Mouse (Mus musculus) C2C12 (cell line): ENCODE results near the gene Acap1. TPM values are rescaled to one million over a fixed set of nuclear protein-coding genes. Genes with fewer than 3 reads are reported as not detected.

Experiments used
- H3K27me3 ChIP-seq: one replicate; pipeline ENCODE4 v1.6.1; 2011; ENCODE audit not compliant: control insufficient read depth, insufficient read depth, insufficient read length
- H3K36me3 ChIP-seq: one replicate; pipeline ENCODE4 v1.6.1; 2011; ENCODE audit not compliant: control insufficient read depth, insufficient read depth
- H3K4me3 ChIP-seq: one replicate; pipeline ENCODE4 v1.5.1; 2011; ENCODE audit warnings: mild to moderate bottlenecking, control low read depth; ENCODE audit not compliant: poor library complexity, insufficient read depth, severe bottlenecking
- H3K79me2 ChIP-seq: one replicate; pipeline ENCODE4 v1.6.1; 2011; ENCODE audit not compliant: control insufficient read depth, insufficient read depth
- H3K79me3 ChIP-seq: one replicate; pipeline ENCODE4 v1.6.1; 2011; ENCODE audit warnings: low read depth, control low read depth
- H3ac ChIP-seq: one replicate; pipeline ENCODE3; 2011; ENCODE audit warnings: low read depth; ENCODE audit not compliant: control insufficient read depth, insufficient read length
- CEBPB ChIP-seq: IDR thresholded peaks from one replicate; pipeline ENCODE4 v1.6.1; 2011; ENCODE audit warnings: low read depth, mild to moderate bottlenecking, control low read depth, moderate library complexity
- CTCF ChIP-seq: IDR thresholded peaks from one replicate; pipeline ENCODE4 v1.5.1; 2011; ENCODE audit not compliant: control insufficient read depth, insufficient read depth, insufficient read length
- FOSL1 ChIP-seq: IDR thresholded peaks from one replicate; pipeline ENCODE4 v1.8.0; 2011; ENCODE audit warnings: mild to moderate bottlenecking, low read length; ENCODE audit not compliant: poor library complexity, insufficient read depth, severe bottlenecking
- MAX ChIP-seq: IDR thresholded peaks from one replicate; pipeline ENCODE4 v1.6.1; 2011; ENCODE audit warnings: mild to moderate bottlenecking, control low read depth
- MYOD1 ChIP-seq: IDR thresholded peaks from one replicate; pipeline ENCODE4 v1.6.1; 2011; ENCODE audit warnings: low read depth; ENCODE audit not compliant: control insufficient read depth, insufficient read length
- MYOG ChIP-seq: IDR thresholded peaks from one replicate; pipeline ENCODE4 v1.6.1; 2011; ENCODE audit not compliant: control insufficient read depth, insufficient read length; ENCODE audit errors: extremely low read depth
- USF1 ChIP-seq: IDR thresholded peaks from one replicate; pipeline ENCODE4 v1.6.1; 2011; ENCODE audit warnings: low read depth, mild to moderate bottlenecking, control low read depth, moderate library complexity
- polyA plus RNA-seq: library from polyadenylated mRNA; unstranded; fragments of >200 nt; fragmentation: generic; extraction: Trizol; gene quantifications from one replicate; pipeline ENCODE4 v1.2.1, GENCODE M21; 2012; ENCODE audit warnings: missing spikeins

Gene Acap1
- polyA plus RNA-seq, 1 experiment, result 0.21 TPM

DNA sequence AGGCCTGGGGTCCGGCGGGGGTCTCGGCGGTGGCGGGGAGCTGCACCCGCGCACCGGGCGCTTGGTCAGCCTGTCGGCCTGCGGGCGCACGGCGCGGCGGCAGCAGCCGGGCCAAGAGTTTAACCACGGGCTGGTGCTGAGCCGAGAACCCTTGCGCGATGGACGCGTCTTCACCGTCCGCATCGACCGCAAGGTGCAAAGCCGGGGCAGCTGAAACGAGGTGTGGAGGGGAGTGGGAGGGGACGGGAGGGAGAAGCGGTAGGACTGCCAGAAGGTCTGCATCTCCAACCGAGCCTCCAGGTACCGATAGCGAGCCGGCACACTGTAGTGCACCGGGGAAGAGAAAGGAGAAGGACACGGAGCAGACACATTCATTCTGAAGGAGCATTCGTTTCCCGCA lies 6.7 kb upstream of the Acap1 start:
- Histone ChIP-seq H3ac (peak overlapping the region; percentile 96), H3K79me2 (peaks cover 34% of the 10 kb centered on the region), H3K79me3 (peaks cover 17% of the 10 kb centered on the region), H3K4me3 (peak overlapping the region; percentile 93), H3K36me3 (peaks cover 33% of the 10 kb centered on the region), H3K27me3 (no peaks in the 10 kb centered on the region)
- TF ChIP-seq CTCF (no peak), FOSL1 (no peak), MYOD1 (no peak), MYOG (no peak), USF1 (no peak), MAX (no peak), CEBPB (no peak)

DNA sequence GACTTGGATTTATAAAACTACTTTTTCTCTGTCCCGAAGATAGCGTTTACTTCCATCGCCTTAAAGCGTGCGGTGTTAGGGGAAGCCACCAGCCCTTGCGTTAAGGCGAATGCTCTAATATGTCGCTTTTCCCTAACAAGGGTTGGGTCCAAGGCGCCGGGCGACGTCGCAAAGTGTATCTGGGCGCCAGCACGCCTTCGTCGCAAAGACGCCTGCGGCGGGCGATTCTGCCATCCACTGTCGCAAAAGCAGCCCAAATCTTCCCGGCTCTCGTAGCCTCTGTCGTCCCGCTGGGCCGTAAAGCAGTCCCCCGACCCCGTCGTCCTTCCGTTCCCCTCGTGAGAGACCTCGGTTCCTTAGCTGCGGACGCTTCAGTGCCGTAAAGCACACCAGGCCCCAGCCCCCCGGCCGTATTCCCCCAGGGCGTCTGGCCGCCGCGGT lies 6.1 kb upstream of the Acap1 start:
- TF ChIP-seq MAX, result peak; percentile 71
- TF ChIP-seq MYOD1, result no peak
- peaks cover 17% of the 10 kb centered on the region for H3K79me3 ChIP-seq
- peak overlapping the region; percentile 96 for H3ac ChIP-seq
- H3K79me2 ChIP-seq, result peaks cover 34% of the 10 kb centered on the region
- H3K4me3 ChIP-seq, result peak overlapping the region; percentile 93
- peaks cover 27% of the 10 kb centered on the region for H3K36me3 ChIP-seq
- H3K27me3 ChIP-seq, result no peaks in the 10 kb centered on the region

DNA sequence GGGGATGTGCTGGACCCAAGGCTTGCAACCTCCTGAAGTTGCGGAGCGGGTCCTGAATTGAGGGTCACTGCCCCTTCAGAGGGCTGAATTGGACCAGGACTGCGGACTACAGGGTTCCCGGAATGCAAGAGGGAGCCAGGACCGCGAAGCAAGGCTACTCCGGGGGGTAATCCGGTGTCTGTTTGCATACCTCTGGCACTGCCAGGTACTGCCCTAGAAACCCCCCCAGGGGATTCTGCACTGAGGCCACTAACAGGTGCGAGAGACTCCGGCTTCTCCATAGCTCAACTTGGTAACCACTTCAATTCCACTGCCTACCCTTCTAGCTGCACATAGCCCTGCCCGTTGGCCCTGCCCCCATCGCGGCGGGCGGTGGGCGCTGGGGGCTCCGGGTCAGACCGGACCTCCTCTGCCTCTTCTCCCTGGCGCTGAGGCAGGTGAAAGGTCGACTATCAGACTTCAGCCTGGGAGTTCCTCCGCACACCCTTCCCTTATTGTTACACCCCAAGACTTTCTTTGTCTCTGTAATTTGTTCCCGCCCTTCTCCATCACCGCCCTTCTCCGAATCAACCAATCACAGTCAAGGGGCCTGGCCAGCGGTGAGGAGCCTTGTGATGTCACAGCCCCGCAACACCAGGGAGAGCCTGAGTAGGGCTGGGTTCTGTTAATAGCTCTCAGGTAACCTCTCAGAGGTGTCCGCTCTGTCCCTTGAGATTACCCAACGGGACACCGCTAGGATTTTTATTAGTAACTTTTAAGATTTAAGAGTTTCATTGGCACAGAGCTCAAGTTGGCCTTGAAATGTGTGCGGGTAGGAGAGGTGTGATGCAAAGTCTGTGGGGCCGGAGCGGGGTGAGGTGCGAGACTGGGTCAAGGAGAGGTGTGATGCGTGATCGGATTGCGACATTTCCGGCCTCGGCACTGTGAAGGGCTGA lies 5.4 kb upstream of the Acap1 start, which contains the start of the genes 2810408A11Rik and Neurl4:
2810408A11Rik (minus strand) TSS at position 517 of the 935 bp plus-strand sequence.
Neurl4 (plus strand) TSS at position 602 of the 935 bp plus-strand sequence.
- Histone ChIP-seq H3K79me2 (peaks cover 33% of the 10 kb centered on the region), H3K4me3 (peak within 1 kb of the TSS; percentile 93), H3K36me3 (peaks cover 20% of the 10 kb centered on the region), H3K27me3 (no peaks in the 10 kb centered on the region), H3ac (peak within 1 kb of the TSS; percentile 96), H3K79me3 (peaks cover 17% of the 10 kb centered on the region)
- no peak for TF ChIP-seq MYOD1
- TF ChIP-seq CEBPB, result peak; percentile 80
- no peak for TF ChIP-seq USF1
- TF ChIP-seq MYOG, result no peak
- TF ChIP-seq FOSL1, result no peak
- peak; percentile 6 for TF ChIP-seq MAX

DNA sequence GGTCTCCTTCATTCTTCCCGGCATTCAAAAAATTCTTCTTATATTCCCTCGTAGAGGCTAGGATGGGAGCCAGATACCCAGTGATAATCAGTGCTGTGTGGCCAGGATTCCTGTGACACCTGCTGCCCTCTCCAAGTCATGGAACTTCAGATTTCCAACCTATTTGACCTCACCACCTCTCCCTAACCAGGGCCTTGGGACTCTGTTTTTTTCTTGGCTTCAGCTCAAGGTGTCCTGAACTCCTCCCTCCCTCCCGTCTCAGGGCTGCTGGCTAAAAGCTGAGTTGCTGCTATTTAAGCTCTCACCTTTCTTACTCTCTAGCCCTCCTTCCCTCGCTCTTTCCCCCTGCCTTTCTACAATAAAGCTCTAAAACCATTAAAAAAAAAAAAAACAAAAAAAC lies 4.5 kb upstream of the Acap1 start:
- peaks cover 17% of the 10 kb centered on the region for H3K79me3 ChIP-seq
- H3K4me3 ChIP-seq, result peak overlapping the region; percentile 93
- H3K27me3 ChIP-seq, result no peaks in the 10 kb centered on the region
- H3K36me3 ChIP-seq, result peaks cover 11% of the 10 kb centered on the region
- H3K79me2 ChIP-seq, result peaks cover 28% of the 10 kb centered on the region
- no peak overlapping the region for H3ac ChIP-seq
- no peak for TF ChIP-seq MAX
- no peak for TF ChIP-seq CTCF
- no peak for TF ChIP-seq FOSL1
- TF ChIP-seq MYOG, result no peak
- TF ChIP-seq CEBPB, result no peak
- no peak for TF ChIP-seq USF1
- TF ChIP-seq MYOD1, result no peak

DNA sequence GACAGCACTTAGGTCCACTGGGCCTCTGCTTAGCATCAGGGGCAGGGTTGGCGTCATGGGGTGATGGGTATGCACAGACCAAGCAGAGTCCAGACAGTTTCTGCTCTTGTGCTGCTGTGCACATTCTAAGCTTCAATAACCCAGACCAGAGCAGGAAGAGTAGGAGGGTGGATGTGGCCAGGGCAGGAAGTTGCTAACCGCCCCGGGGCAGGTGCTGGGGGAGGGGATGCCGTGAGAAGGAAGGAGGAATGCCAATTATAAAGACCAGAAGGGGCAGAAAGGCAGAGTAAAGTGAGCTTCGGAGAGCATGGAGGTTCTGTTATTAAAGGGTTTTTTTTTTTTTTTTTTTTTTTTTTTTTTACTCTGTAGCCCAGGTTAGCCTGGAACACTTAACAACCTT lies 668 bp downstream of the Acap1 start:
- no peak for TF ChIP-seq MYOD1
- no peak for TF ChIP-seq MAX
- TF ChIP-seq CEBPB, result no peak
- no peak for TF ChIP-seq MYOG
- no peak for TF ChIP-seq CTCF
- no peak for TF ChIP-seq FOSL1
- no peak for TF ChIP-seq USF1
- H3K27me3 ChIP-seq, result no peaks in the 10 kb centered on the region
- no peaks in the 10 kb centered on the region for H3K79me2 ChIP-seq
- H3ac ChIP-seq, result no peak overlapping the region
- H3K36me3 ChIP-seq, result no peaks in the 10 kb centered on the region
- H3K4me3 ChIP-seq, result no peak overlapping the region
- H3K79me3 ChIP-seq, result no peaks in the 10 kb centered on the region
